Mouse (Mus musculus) lung, postnatal 0 days (tissue): ENCODE measurements around the gene Slc26a6.

Experiments
- CTCF ChIP-seq: IDR thresholded peaks from 2 replicates; pipeline ENCODE4 v1.5.1; 2016; ENCODE audit warnings: antibody characterized with exemption, mild to moderate bottlenecking
- EP300 ChIP-seq: IDR thresholded peaks from 2 replicates; pipeline ENCODE4 v1.6.1; 2016; ENCODE audit warnings: antibody characterized with exemption, mild to moderate bottlenecking, control low read depth

- no peak for TF ChIP-seq EP300
- no peak for TF ChIP-seq CTCF
Observed at GRCm38 (mm10) chr9:108949967-108950728, 97.1 kb downstream of the Slc26a6 start.
